In genomic region chr3:87816646-87817093, GRCm38 (mm10) we compare ENCODE assay signal across 8 mouse cellular contexts. TPM values are rescaled to one million over a fixed set of nuclear protein-coding genes. Genes with fewer than 3 reads are reported as not detected.
A peak's percentile ranks its signal among the peaks of the same experiment; 100 is the strongest.
DNase-seq lines count a peak whose midpoint lies in the region; ATAC-seq and TF ChIP-seq lines count a peak whose summit lies in the region.

No protein-coding gene starts in this region.

- no peaks in the 10 kb centered on the region for H3K9me3 ChIP-seq in ES-Bruce4 (replicated peaks; ENCODE audit: control insufficient read depth, insufficient read depth, low read length, poor library complexity, severe bottlenecking)
- no peaks in the 10 kb centered on the region for H3K9me3 ChIP-seq in forebrain, embryonic 12.5 days
- H3K9me3 ChIP-seq in heart, postnatal 0 days (replicated peaks; ENCODE audit: control insufficient read depth, low read length) = no peaks in the 10 kb centered on the region
- H3K9me3 ChIP-seq in liver, embryonic 13.5 days (replicated peaks) = no peaks in the 10 kb centered on the region
- H3K9me3 ChIP-seq in neural tube, embryonic 13.5 days = no peaks in the 10 kb centered on the region

- 0 out of 2 replicates have a peak, but pooled peaks have one; percentile 36 for ATAC-seq in forebrain, embryonic 12.5 days (ENCODE audit: low FRiP score)
- ATAC-seq in heart, postnatal 0 days (ENCODE audit: insufficient read depth, low read depth) = peak; percentile 39; the same call in 1 of the 2 replicates
- ATAC-seq in liver, embryonic 13.5 days (ENCODE audit: low read depth) = no peak
- peak; percentile 43; the same call in 1 of the 2 replicates for ATAC-seq in neural tube, embryonic 13.5 days (ENCODE audit: low read depth)

- DNase-seq in c-Kit-positive CD71-positive TER-119-negative erythroid progenitor cells, embryonic 14.5 days (ENCODE audit: low read depth) = peak; percentile 71
- peak; percentile 74 for DNase-seq in heart, postnatal 0 days (ENCODE audit: low spot score)
- DNase-seq in kidney, postnatal 25 days = peak; percentile 81 to 92
- DNase-seq in liver, embryonic 13.5 days = peak; percentile 38

- H3K27me3 ChIP-seq in ES-Bruce4 (ENCODE audit: control insufficient read depth, insufficient read depth, low read length, poor library complexity, severe bottlenecking) = no peaks in the 10 kb centered on the region
- H3K27me3 ChIP-seq in forebrain, embryonic 12.5 days = peaks cover 63% of the 10 kb centered on the region
- peaks cover 67% of the 10 kb centered on the region for H3K27me3 ChIP-seq in heart, postnatal 0 days (ENCODE audit: control insufficient read depth, insufficient read depth, low read length)
- peaks cover 65% of the 10 kb centered on the region for H3K27me3 ChIP-seq in liver, embryonic 13.5 days
- peaks cover 50% of the 10 kb centered on the region for H3K27me3 ChIP-seq in neural tube, embryonic 13.5 days
- H3K27me3 ChIP-seq in testis, adult 2 months (ENCODE audit: control insufficient read depth, insufficient read depth, low read length) = no peaks in the 10 kb centered on the region

- no peak overlapping the region for H3K27ac ChIP-seq in ES-Bruce4 (ENCODE audit: insufficient read depth, low read length)
- H3K27ac ChIP-seq in forebrain, embryonic 12.5 days = no peak overlapping the region
- H3K27ac ChIP-seq in heart, postnatal 0 days (ENCODE audit: low read depth) = no peak overlapping the region
- H3K27ac ChIP-seq in liver, embryonic 13.5 days = no peak overlapping the region
- H3K27ac ChIP-seq in neural tube, embryonic 13.5 days (replicated peaks) = peak overlapping the region; percentile 46; the same call in 1 of the 2 replicates
- H3K27ac ChIP-seq in testis, adult 2 months (ENCODE audit: control insufficient read depth, insufficient read depth, low read depth, low read length) = peak overlapping the region; percentile 3; the same call in 1 of the 2 replicates

- TF ChIP-seq POLR2A in ES-Bruce4 (IDR thresholded peaks at IDR 0.05; ENCODE audit: insufficient read depth, low read length) = no peak
- peak; percentile 35; the same call in 1 of the 2 replicates for TF ChIP-seq POLR2A in testis, adult 2 months (IDR thresholded peaks at IDR 0.05; ENCODE audit: control insufficient read depth, low read depth, low read length)

- no peaks in the 10 kb centered on the region for H3K36me3 ChIP-seq in ES-Bruce4 (ENCODE audit: control insufficient read depth, insufficient read depth, low read length, poor library complexity, severe bottlenecking)
- no peaks in the 10 kb centered on the region for H3K36me3 ChIP-seq in forebrain, embryonic 12.5 days (replicated peaks)
- no peaks in the 10 kb centered on the region for H3K36me3 ChIP-seq in heart, postnatal 0 days (replicated peaks; ENCODE audit: control insufficient read depth, insufficient read depth, low read length)
- H3K36me3 ChIP-seq in liver, embryonic 13.5 days = no peaks in the 10 kb centered on the region
- H3K36me3 ChIP-seq in neural tube, embryonic 13.5 days = no peaks in the 10 kb centered on the region
- H3K36me3 ChIP-seq in testis, adult 2 months (ENCODE audit: control insufficient read depth, insufficient read depth, low read length) = no peaks in the 10 kb centered on the region

- no peak for TF ChIP-seq EP300 in ES-Bruce4 (IDR thresholded peaks at IDR 0.05; ENCODE audit: insufficient read depth, low read depth, low read length)
- no peak for TF ChIP-seq EP300 in heart, postnatal 0 days (IDR thresholded peaks at IDR 0.05; ENCODE audit: low read depth)

- no peak overlapping the region for H3K4me3 ChIP-seq in ES-Bruce4 (ENCODE audit: low read depth, low read length)
- H3K4me3 ChIP-seq in forebrain, embryonic 12.5 days (replicated peaks) = no peak overlapping the region
- no peak overlapping the region for H3K4me3 ChIP-seq in heart, postnatal 0 days (ENCODE audit: low read depth, low read length)
- H3K4me3 ChIP-seq in liver, embryonic 13.5 days (replicated peaks) = no peak overlapping the region
- H3K4me3 ChIP-seq in neural tube, embryonic 13.5 days = no peak overlapping the region
- peak overlapping the region; percentile 76 for H3K4me3 ChIP-seq in testis, adult 2 months (ENCODE audit: control insufficient read depth, low read depth, low read length)

- no peak overlapping the region for H3K9ac ChIP-seq in ES-Bruce4 (ENCODE audit: low read depth, poor library complexity, severe bottlenecking)
- H3K9ac ChIP-seq in forebrain, embryonic 12.5 days = no peak overlapping the region
- H3K9ac ChIP-seq in heart, postnatal 0 days (replicated peaks; ENCODE audit: low read depth, low read length) = no peak overlapping the region
- H3K9ac ChIP-seq in liver, embryonic 13.5 days = no peak overlapping the region
- no peak overlapping the region for H3K9ac ChIP-seq in neural tube, embryonic 13.5 days

- WGBS in forebrain, embryonic 12.5 days = 7% methylated on average over 12 of the region's 12 CpGs
- WGBS in heart, postnatal 0 days = 2% methylated on average over 12 of the region's 12 CpGs
- 5% methylated on average over 12 of the region's 12 CpGs for WGBS in liver, embryonic 13.5 days (ENCODE audit: insufficient replicate concordance)
- WGBS in neural tube, embryonic 13.5 days = 7% methylated on average over 12 of the region's 12 CpGs

- TF ChIP-seq CTCF in ES-Bruce4 (IDR thresholded peaks at IDR 0.05; ENCODE audit: low read depth, low read length) = peak; percentile 92
- TF ChIP-seq CTCF in heart, postnatal 0 days (IDR thresholded peaks at IDR 0.05; ENCODE audit: low read depth) = peak; percentile 95
- peak; percentile 82; the same call in 1 of the 2 replicates for TF ChIP-seq CTCF in testis, adult 2 months (IDR thresholded peaks at IDR 0.05; ENCODE audit: control insufficient read depth, insufficient read depth, insufficient replicate concordance, low read depth, low read length)

- peak overlapping the region; percentile 17; the same call in 1 of the 2 replicates for H3K4me2 ChIP-seq in forebrain, embryonic 12.5 days
- H3K4me2 ChIP-seq in heart, postnatal 0 days (ENCODE audit: low read depth, low read length) = no peak overlapping the region
- H3K4me2 ChIP-seq in liver, embryonic 13.5 days = no peak overlapping the region
- no peak overlapping the region for H3K4me2 ChIP-seq in neural tube, embryonic 13.5 days

- no peaks in the 10 kb centered on the region for H3K4me1 ChIP-seq in ES-Bruce4 (ENCODE audit: control insufficient read depth, insufficient read depth, low read length)
- 0 out of 2 replicates have a peak, but pooled peaks cover 4% of the 10 kb centered on the region for H3K4me1 ChIP-seq in forebrain, embryonic 12.5 days
- H3K4me1 ChIP-seq in heart, postnatal 0 days (ENCODE audit: control insufficient read depth, insufficient read depth) = no peaks in the 10 kb centered on the region
- no peaks in the 10 kb centered on the region for H3K4me1 ChIP-seq in liver, embryonic 13.5 days (replicated peaks)
- 0 out of 2 replicates have a peak, but pooled peaks cover 6% of the 10 kb centered on the region for H3K4me1 ChIP-seq in neural tube, embryonic 13.5 days (replicated peaks)
- H3K4me1 ChIP-seq in testis, adult 2 months (ENCODE audit: control insufficient read depth, insufficient read depth, low read length) = peaks cover 12% of the 10 kb centered on the region

RNA-seq across cellular contexts. Expression of gene Pear1, which starts 7.4 kb away (rescaled TPM):
- polyA plus RNA-seq in ES-Bruce4 (2011; ENCODE audit: insufficient read depth, insufficient read length, low read depth, missing spikeins) = 1.9 and 2.3 TPM in 2 replicates
- polyA plus RNA-seq in forebrain, embryonic 12.5 days (2016; fragmentation: Nextera tagmentation; extraction: Ambion mirVana) = 5.7 and 6.8 TPM in 2 replicates
- 42.7 and 69.9 TPM in 2 replicates for total RNA-seq in heart, postnatal 0 days (2014; rRNA removed; ENCODE audit: low replicate concordance)
- 10.3 and 10.8 TPM in 2 replicates for polyA plus RNA-seq in heart, postnatal 0 days (2015; fragmentation: Nextera tagmentation; extraction: Ambion mirVana)
- 5.0 and 5.3 TPM in 2 replicates for polyA plus RNA-seq in liver, embryonic 13.5 days (2015; fragmentation: Nextera tagmentation; extraction: Ambion mirVana)
- 13.1 and 13.3 TPM in 2 replicates for polyA plus RNA-seq in neural tube, embryonic 13.5 days (2015; fragmentation: Nextera tagmentation; extraction: Ambion mirVana)
- polyA plus RNA-seq in testis, adult 2 months (2012; rRNA removed) = 4.1 and 4.3 TPM in 2 replicates

RNA-seq across cellular contexts. Expression of gene Insrr, which starts 19.9 kb away (rescaled TPM):
- 0.35 TPM in 1 of 2 replicates, not detected in the other for polyA plus RNA-seq in ES-Bruce4 (2011; ENCODE audit: insufficient read depth, insufficient read length, low read depth, missing spikeins)
- polyA plus RNA-seq in forebrain, embryonic 12.5 days (2016; fragmentation: Nextera tagmentation; extraction: Ambion mirVana) = 0.65 and 1.0 TPM in 2 replicates
- total RNA-seq in heart, postnatal 0 days (2014; rRNA removed; ENCODE audit: low replicate concordance) = not detected in 2 replicates
- not detected in 2 replicates for polyA plus RNA-seq in heart, postnatal 0 days (2015; fragmentation: Nextera tagmentation; extraction: Ambion mirVana)
- 0.03 TPM in 1 of 2 replicates, not detected in the other for polyA plus RNA-seq in liver, embryonic 13.5 days (2015; fragmentation: Nextera tagmentation; extraction: Ambion mirVana)
- polyA plus RNA-seq in neural tube, embryonic 13.5 days (2015; fragmentation: Nextera tagmentation; extraction: Ambion mirVana) = 3.4 and 5.4 TPM in 2 replicates
- 0.06 and 0.17 TPM in 2 replicates for polyA plus RNA-seq in testis, adult 2 months (2012; rRNA removed)

RNA-seq across cellular contexts. Expression of gene Ntrk1, which starts 21.7 kb away (rescaled TPM):
- 0.26 and 0.46 TPM in 2 replicates for polyA plus RNA-seq in ES-Bruce4 (2011; ENCODE audit: insufficient read depth, insufficient read length, low read depth, missing spikeins)
- polyA plus RNA-seq in forebrain, embryonic 12.5 days (2016; fragmentation: Nextera tagmentation; extraction: Ambion mirVana) = 1.1 and 1.4 TPM in 2 replicates
- total RNA-seq in heart, postnatal 0 days (2014; rRNA removed; ENCODE audit: low replicate concordance) = 0.11 and 0.62 TPM in 2 replicates
- polyA plus RNA-seq in heart, postnatal 0 days (2015; fragmentation: Nextera tagmentation; extraction: Ambion mirVana) = 0.15 and 0.16 TPM in 2 replicates
- polyA plus RNA-seq in liver, embryonic 13.5 days (2015; fragmentation: Nextera tagmentation; extraction: Ambion mirVana) = 0.20 and 0.27 TPM in 2 replicates
- polyA plus RNA-seq in neural tube, embryonic 13.5 days (2015; fragmentation: Nextera tagmentation; extraction: Ambion mirVana) = 219 and 314 TPM in 2 replicates
- 0.64 and 0.94 TPM in 2 replicates for polyA plus RNA-seq in testis, adult 2 months (2012; rRNA removed)

RNA-seq across cellular contexts. Expression of gene Sh2d2a, which starts 29.9 kb away (rescaled TPM):
- 0.18 TPM in 1 of 2 replicates, not detected in the other for polyA plus RNA-seq in ES-Bruce4 (2011; ENCODE audit: insufficient read depth, insufficient read length, low read depth, missing spikeins)
- polyA plus RNA-seq in forebrain, embryonic 12.5 days (2016; fragmentation: Nextera tagmentation; extraction: Ambion mirVana) = not detected in 2 replicates
- total RNA-seq in heart, postnatal 0 days (2014; rRNA removed; ENCODE audit: low replicate concordance) = 1.7 TPM in 1 of 2 replicates, not detected in the other
- polyA plus RNA-seq in heart, postnatal 0 days (2015; fragmentation: Nextera tagmentation; extraction: Ambion mirVana) = 0.08 and 0.10 TPM in 2 replicates
- 0.17 TPM in 1 of 2 replicates, not detected in the other for polyA plus RNA-seq in liver, embryonic 13.5 days (2015; fragmentation: Nextera tagmentation; extraction: Ambion mirVana)
- not detected in 2 replicates for polyA plus RNA-seq in neural tube, embryonic 13.5 days (2015; fragmentation: Nextera tagmentation; extraction: Ambion mirVana)
- polyA plus RNA-seq in testis, adult 2 months (2012; rRNA removed) = 0.04 and 0.10 TPM in 2 replicates

Comparison
In these comparisons a context has a peak if more than half of its experiments do, and no peak if none do; other contexts are left out.
1. H3K27ac ChIP-seq: peak in neural tube, embryonic 13.5 days (single experiment) and testis, adult 2 months (single experiment); none in ES-Bruce4 (single experiment), forebrain, embryonic 12.5 days (single experiment), heart, postnatal 0 days (single experiment) and liver, embryonic 13.5 days (single experiment).
2. RNA of gene Ntrk1, which starts 21.7 kb away (polyA plus RNA-seq): 219 to 314 TPM in neural tube, embryonic 13.5 days; 1.1 to 1.4 TPM in forebrain, embryonic 12.5 days, 0.64 to 0.94 TPM in testis, adult 2 months, 0.26 to 0.46 TPM in ES-Bruce4, 0.20 to 0.27 TPM in liver, embryonic 13.5 days and 0.15 to 0.16 TPM in heart, postnatal 0 days; every median in the first group is over 10 times any median in the second.
3. Peak in every context shown above with its lines, with median percentiles within 50 percentile points of each other: CTCF ChIP-seq and DNase-seq.